ENCODE assay signal across 18 mouse cellular contexts in genomic region chr7:49520504-49520903, GRCm38 (mm10).
DNase-seq lines count a peak whose midpoint lies in the region; ATAC-seq lines count a peak whose summit lies in the region.
"Had no signal": no experiment of that assay in that cellular context is flagged by ENCODE, and none has a peak within 500 bp of the region (broad histone marks: within the 10 kb centered on the region; RNA-seq: fewer than 3 reads in every experiment).

No protein-coding gene starts in this region.

- WGBS in hindbrain, embryonic 15.5 days, result 65% methylated on average over 2 of the region's 2 CpGs
- 65% methylated on average over 2 of the region's 2 CpGs for WGBS in hindbrain, embryonic 14.5 days
- WGBS in intestine, embryonic 15.5 days, result 59% methylated on average over 2 of the region's 2 CpGs
- 48% methylated on average over 2 of the region's 2 CpGs for WGBS in forebrain, embryonic 11.5 days

- H3K4me2 ChIP-seq in hindbrain, embryonic 15.5 days, result no peak overlapping the region
- no peak overlapping the region for H3K4me2 ChIP-seq in hindbrain, embryonic 14.5 days (replicated peaks)
- 0 out of 2 replicates have a peak overlapping the region, but pooled peaks have one; percentile 18 for H3K4me2 ChIP-seq in intestine, embryonic 15.5 days (replicated peaks)
- H3K4me2 ChIP-seq in forebrain, embryonic 11.5 days (ENCODE audit: low read depth, low read length, severe bottlenecking), result no peak overlapping the region
- H3K4me2 ChIP-seq: forebrain, embryonic 12.5 days; limb, embryonic 12.5 days; liver, embryonic 15.5 days had no signal

- no peak overlapping the region for H3K4me3 ChIP-seq in hindbrain, embryonic 15.5 days
- no peak overlapping the region for H3K4me3 ChIP-seq in hindbrain, embryonic 14.5 days (replicated peaks; ENCODE audit: low read length)
- H3K4me3 ChIP-seq in intestine, embryonic 15.5 days (replicated peaks), result no peak overlapping the region
- H3K4me3 ChIP-seq in forebrain, embryonic 11.5 days (ENCODE audit: low read depth, low read length), result no peak overlapping the region
- H3K4me3 ChIP-seq: forebrain, embryonic 12.5 days; limb, embryonic 12.5 days; liver, embryonic 15.5 days had no signal

- intact Hi-C loops in gastrocnemius, postnatal 14 days (cut with DNase I; ENCODE audit: low total_unique reads), result no loop called here

- H3K27me3 ChIP-seq in hindbrain, embryonic 15.5 days, result no peaks in the 10 kb centered on the region
- no peaks in the 10 kb centered on the region for H3K27me3 ChIP-seq in hindbrain, embryonic 14.5 days (ENCODE audit: control insufficient read depth, insufficient read depth, low read length)
- no peaks in the 10 kb centered on the region for H3K27me3 ChIP-seq in intestine, embryonic 15.5 days (replicated peaks)
- H3K27me3 ChIP-seq in forebrain, embryonic 11.5 days (ENCODE audit: control insufficient read depth, insufficient read depth, low read length), result peaks cover 17% of the 10 kb centered on the region

- H3K9me3 ChIP-seq in hindbrain, embryonic 15.5 days, result no peaks in the 10 kb centered on the region
- no peaks in the 10 kb centered on the region for H3K9me3 ChIP-seq in hindbrain, embryonic 14.5 days (ENCODE audit: control insufficient read depth, low read length)
- H3K9me3 ChIP-seq in intestine, embryonic 15.5 days, result no peaks in the 10 kb centered on the region
- H3K9me3 ChIP-seq in forebrain, embryonic 11.5 days (ENCODE audit: control insufficient read depth, low read length), result no peaks in the 10 kb centered on the region
- H3K9me3 ChIP-seq: forebrain, embryonic 12.5 days; limb, embryonic 12.5 days; liver, embryonic 15.5 days had no signal

- no peak overlapping the region for H3K9ac ChIP-seq in hindbrain, embryonic 15.5 days
- H3K9ac ChIP-seq in hindbrain, embryonic 14.5 days, result no peak overlapping the region
- no peak overlapping the region for H3K9ac ChIP-seq in intestine, embryonic 15.5 days
- no peak overlapping the region for H3K9ac ChIP-seq in forebrain, embryonic 11.5 days (ENCODE audit: low read length)
- H3K9ac ChIP-seq: forebrain, embryonic 12.5 days; limb, embryonic 12.5 days; liver, embryonic 15.5 days had no signal

- no peak for DNase-seq in hindbrain, embryonic 14.5 days (ENCODE audit: low spot score)
- DNase-seq in kidney, adult 8-10 months, result peak; percentile 75 to 79
- DNase-seq in kidney, postnatal 25 days, result peak; percentile 71 to 87
- no peak for DNase-seq in forebrain, embryonic 11.5 days (ENCODE audit: low spot score)
- no peak for DNase-seq in gastrocnemius, postnatal 14 days
- DNase-seq: cerebellum, adult 8-10 months; gastrocnemius, postnatal 25 days; heart, postnatal 10 days; spleen, adult 18-20 months; thymus, adult 2 months had no signal

- ATAC-seq in hindbrain, embryonic 15.5 days (ENCODE audit: low FRiP score, low read depth), result no peak
- no peak for ATAC-seq in hindbrain, embryonic 14.5 days (ENCODE audit: low FRiP score)
- peak; percentile 79 for ATAC-seq in intestine, embryonic 15.5 days
- no peak for ATAC-seq in forebrain, embryonic 11.5 days (replicated peaks; ENCODE audit: low FRiP score)
- ATAC-seq: hindbrain, embryonic 16.5 days; lung, postnatal 0 days; midbrain, embryonic 16.5 days had no signal

- H3K4me1 ChIP-seq in hindbrain, embryonic 15.5 days (replicated peaks), result peaks cover 30% of the 10 kb centered on the region
- peaks cover 21% of the 10 kb centered on the region for H3K4me1 ChIP-seq in hindbrain, embryonic 14.5 days (replicated peaks; ENCODE audit: control insufficient read depth, insufficient read depth, low read length)
- H3K4me1 ChIP-seq in intestine, embryonic 15.5 days (replicated peaks), result peaks cover 41% of the 10 kb centered on the region
- peaks cover 11% of the 10 kb centered on the region for H3K4me1 ChIP-seq in forebrain, embryonic 11.5 days (replicated peaks; ENCODE audit: control insufficient read depth, insufficient read depth, low read length)

- H3K27ac ChIP-seq in hindbrain, embryonic 15.5 days (replicated peaks), result 0 out of 2 replicates have a peak overlapping the region, but pooled peaks have one; percentile 5
- H3K27ac ChIP-seq in hindbrain, embryonic 14.5 days, result no peak overlapping the region
- peak overlapping the region; percentile 59 for H3K27ac ChIP-seq in intestine, embryonic 15.5 days
- no peak overlapping the region for H3K27ac ChIP-seq in forebrain, embryonic 11.5 days (ENCODE audit: low read depth, low read length)
- H3K27ac ChIP-seq: forebrain, embryonic 12.5 days; limb, embryonic 12.5 days; liver, embryonic 15.5 days had no signal

- H3K36me3 ChIP-seq in hindbrain, embryonic 15.5 days, result no peaks in the 10 kb centered on the region
- no peaks in the 10 kb centered on the region for H3K36me3 ChIP-seq in hindbrain, embryonic 14.5 days (replicated peaks; ENCODE audit: control insufficient read depth, insufficient read depth)
- H3K36me3 ChIP-seq in intestine, embryonic 15.5 days, result no peaks in the 10 kb centered on the region
- no peaks in the 10 kb centered on the region for H3K36me3 ChIP-seq in forebrain, embryonic 11.5 days (ENCODE audit: control insufficient read depth, insufficient read depth, low read length)
- H3K36me3 ChIP-seq: forebrain, embryonic 12.5 days; limb, embryonic 12.5 days; liver, embryonic 15.5 days had no signal

Comparison
In these comparisons a context has a peak if more than half of its experiments do, and no peak if none do; other contexts are left out.
1. H3K27ac ChIP-seq: peak in hindbrain, embryonic 15.5 days (single experiment) and intestine, embryonic 15.5 days (single experiment); none in hindbrain, embryonic 14.5 days (single experiment) and forebrain, embryonic 11.5 days (single experiment).
2. DNase-seq: peak in kidney, adult 8-10 months (2 of 2) and kidney, postnatal 25 days (2 of 2); none in hindbrain, embryonic 14.5 days (single experiment), forebrain, embryonic 11.5 days (single experiment) and gastrocnemius, postnatal 14 days (single experiment).